Mouse (Mus musculus) kidney, adult 2 months (tissue): Measurements from ENCODE around the gene Tmem213.

Source experiments
- CTCF ChIP-seq: fragments of 200-500 bp; conservative IDR thresholded peaks from 2 replicates; pipeline ENCODE4 v1.5.1; 2011; ENCODE audit warnings: low read depth, mild to moderate bottlenecking, control low read depth, low read length, moderate library complexity, mixed read lengths; ENCODE audit not compliant: insufficient read depth, insufficient read length
- POLR2A ChIP-seq: fragments of 200-500 bp; IDR thresholded peaks from one replicate; pipeline ENCODE4 v1.6.1; 2011; ENCODE audit warnings: low read depth, low read length, control low read depth

- TF ChIP-seq POLR2A (no peak), CTCF (no peak)
These were observed 6.7 kb upstream of the Tmem213 start for GRCm38 (mm10) chr6:38102216-38102795.
